Mouse (Mus musculus): Measurements from ENCODE around the gene Lsm10. TPM values are rescaled to one million over a fixed set of nuclear protein-coding genes. Genes with fewer than 3 reads are reported as not detected.

Lsm10 gene
- polyA plus RNA-seq (2015; fragmentation: Nextera tagmentation; extraction: Ambion mirVana): 55.9 and 61.0 TPM in 2 replicates

DNA sequence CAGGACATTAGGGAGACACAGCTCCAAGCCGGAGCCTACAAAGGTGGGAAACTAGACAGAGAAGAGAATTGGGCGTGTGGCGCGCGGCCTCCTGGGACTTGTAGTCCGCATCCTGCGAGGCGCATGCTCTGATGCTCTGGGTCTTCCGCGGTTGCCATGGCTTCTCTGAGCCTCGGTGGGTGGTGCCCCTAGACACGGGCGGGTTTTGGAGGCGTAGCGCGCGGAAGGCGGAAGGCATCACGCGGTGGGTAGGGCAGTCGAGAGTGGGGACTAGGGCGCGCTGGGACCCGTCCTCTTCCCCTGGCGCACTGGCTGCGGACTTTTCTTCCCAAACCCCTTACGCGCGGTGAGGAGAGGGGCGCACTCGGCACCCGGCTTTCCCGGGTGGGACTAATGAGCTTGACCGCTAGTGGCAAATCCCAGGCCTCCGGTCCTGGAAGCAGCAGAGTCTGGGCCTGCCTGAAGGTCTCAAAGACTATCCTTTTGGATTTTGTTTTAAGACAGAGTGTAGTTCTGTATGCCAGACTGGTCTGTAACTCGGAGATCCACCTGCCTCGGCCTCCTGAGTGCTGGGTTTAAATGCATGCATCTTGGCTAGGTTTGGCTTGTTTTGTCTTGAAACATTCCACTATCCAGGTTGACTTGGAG, at the start of gene Lsm10:
Lsm10 (plus strand) TSS at position 160 of the 648 bp plus-strand sequence.
- peak; percentile 97 for DNase-seq (ENCODE audit: low spot score)

DNA sequence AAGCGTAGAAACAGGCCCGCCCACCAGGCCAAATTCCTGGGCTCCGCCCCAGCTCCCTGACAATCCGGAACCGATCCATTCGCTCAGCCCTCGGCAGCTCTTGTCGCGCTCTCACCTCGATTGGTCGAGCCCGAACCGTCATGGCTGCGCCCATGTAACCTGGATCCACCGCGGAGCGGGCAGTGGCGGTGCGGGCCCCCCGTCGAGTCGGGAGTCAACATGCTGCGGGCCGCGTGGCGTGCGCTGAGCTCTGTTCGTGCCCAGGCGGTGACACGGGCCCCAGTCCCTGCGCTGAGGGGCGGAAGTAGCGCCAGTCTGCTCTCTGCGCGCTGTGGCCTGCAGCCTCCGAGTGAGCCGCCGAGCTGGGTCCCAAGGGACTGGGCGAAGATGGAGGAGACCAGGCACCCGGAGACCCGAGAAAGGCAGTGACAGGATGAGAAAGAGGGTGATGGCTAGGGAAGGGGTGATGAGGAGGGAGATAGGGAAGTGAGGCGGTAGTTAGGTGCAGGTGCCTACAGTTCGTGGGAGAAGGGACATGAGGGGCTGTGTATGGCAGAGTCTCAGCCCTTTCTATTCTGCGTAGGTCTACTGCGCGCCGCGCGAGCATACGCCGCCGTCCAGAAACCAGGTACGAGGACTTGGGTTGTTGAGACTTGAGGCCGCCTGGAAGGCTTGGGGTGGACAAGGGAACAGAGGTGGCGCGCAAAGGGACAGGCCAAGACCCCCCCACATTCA, 49.4 kb upstream of the Lsm10 start, which contains the start of gene Mrps15:
Mrps15 (plus strand) TSS at position 75 of the 735 bp plus-strand sequence.
- peak; percentile 76 for DNase-seq (ENCODE audit: low spot score)

DNA sequence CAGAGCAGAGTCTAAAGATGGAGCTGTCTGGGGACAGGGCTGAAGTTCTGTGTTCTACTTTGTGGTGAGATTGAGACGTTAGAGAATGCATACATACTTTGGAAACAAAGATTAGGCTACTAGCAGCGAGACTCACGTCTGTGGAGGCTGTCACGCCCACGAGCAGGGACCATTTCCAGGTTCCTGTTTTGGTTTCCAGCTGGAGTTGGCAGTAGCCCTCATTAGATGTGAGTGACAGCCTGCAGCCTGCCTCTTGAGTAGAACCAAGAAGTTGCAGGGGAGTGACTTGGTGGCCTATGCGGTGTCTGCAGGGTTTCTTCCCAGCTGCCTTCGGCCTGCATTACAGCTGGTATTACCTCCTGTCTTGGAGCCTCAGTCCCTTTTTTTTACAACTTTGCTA, 44.8 kb upstream of the Lsm10 start:
- DNase-seq (ENCODE audit: low spot score): no peak

DNA sequence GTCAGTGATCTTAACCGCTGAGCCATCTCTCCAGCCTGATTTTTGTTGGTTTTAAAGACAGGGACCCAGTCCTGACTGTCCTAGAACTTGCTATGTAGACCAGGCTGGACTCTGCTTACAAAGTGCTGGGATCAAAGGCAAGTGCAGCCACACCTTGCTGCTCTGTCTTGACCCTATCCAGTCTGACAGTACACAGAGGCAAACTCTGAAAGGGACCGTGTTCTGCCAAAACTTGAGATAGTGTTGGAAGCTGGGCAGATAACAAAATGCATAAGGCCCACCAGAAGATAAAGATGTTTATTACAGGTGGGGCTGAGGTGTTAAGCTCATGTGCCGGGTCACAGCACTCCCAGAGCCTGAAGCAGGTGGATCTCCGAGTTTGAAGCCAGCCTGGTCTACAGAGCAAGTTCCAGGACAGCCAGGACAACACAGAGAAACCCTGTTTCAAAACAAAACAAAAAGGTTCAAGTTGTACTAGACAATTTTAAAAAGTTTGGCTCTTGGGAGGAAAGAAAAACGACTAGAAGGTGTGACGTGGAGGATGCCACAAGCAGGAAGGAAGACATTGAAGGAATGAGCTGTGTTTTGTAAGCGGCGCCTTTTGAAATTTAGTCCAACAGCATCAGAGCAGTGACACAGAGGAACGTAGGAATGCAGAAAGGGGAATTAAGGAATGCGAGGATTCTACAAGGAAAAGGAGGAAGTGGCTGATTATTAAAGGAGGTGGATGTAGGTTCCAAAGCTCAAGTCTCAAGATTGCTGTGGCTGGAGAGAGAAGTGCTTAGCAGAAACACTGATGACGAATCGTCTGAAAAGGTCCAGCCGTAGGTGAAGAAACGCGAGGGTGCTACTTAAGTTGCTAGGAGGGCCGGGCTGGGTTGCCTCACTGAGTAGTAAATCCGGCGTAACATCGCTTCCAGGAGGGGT, 39.0 kb upstream of the Lsm10 start:
- DNase-seq (ENCODE audit: low spot score): no peak

DNA sequence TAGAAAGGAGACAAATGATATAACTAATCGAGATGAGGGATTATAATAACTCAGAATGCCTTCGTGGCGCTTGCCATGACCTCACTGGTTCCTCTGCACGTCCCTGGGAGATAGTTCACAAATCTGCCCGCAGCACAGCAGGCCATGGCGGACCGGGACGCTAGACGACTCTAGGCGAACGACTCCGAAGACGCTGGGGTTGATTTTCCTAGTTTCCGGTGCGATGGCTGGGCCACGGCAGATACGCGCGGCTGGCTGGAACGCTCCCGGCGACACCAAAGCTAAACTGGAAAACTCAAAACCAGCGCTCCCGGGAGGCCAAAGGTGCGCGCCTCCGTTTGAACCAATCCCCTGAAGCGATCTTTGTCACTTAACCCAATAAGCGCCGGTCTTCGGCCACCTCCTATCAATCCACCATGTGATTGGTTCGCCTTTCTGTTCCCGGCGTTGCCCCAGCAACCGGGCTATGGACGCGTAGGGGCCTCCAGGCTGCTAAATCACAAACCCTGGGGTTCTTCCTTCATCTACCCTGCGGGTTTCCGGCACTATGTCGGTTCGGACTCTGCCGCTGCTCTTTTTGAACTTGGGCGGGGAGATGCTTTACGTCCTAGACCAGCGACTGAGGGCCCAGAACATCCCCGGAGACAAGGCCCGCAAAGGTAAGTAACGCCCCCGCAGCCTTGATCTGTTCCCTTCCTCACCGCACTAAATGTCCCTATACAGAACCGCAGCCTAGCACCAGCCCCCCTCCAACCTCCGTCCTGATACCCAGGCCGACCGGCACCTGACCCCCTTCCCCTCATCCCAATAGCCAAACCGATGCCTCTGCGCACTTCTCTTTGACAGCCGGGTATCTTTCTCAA, 38.1 kb upstream of the Lsm10 start, which contains the start of gene Oscp1:
Oscp1 (plus strand) TSS at position 432 of the 863 bp plus-strand sequence.
- DNase-seq (ENCODE audit: low spot score): peak; percentile 94

- DNase-seq (ENCODE audit: low spot score): no peak
Observed at GRCm38 (mm10) chr4:126058997-126059362, 37.4 kb upstream of the Lsm10 start.

DNA sequence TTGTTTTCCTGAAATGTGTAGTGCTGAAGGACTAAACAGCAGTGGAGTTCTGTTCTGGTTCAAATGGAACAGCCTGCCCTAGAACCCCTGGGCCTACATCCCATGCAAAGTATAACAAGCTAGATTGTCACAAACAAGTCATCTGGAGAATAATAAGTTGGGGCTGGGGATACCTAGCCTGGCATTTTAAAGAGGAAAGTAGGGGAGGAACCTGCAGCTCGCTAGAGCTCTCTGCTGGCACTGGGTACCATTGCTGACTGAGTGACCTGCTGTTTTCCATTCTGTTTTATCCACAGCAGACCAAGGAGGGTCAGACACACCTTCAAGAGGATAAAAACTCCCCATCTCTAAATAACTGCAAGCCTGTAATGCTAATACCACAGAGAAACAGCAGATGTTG, 33.6 kb upstream of the Lsm10 start:
- no peak for DNase-seq (ENCODE audit: low spot score)

- no peak for DNase-seq (ENCODE audit: low spot score)
Observed at GRCm38 (mm10) chr4:126065241-126065640, 31.2 kb upstream of the Lsm10 start.

DNA sequence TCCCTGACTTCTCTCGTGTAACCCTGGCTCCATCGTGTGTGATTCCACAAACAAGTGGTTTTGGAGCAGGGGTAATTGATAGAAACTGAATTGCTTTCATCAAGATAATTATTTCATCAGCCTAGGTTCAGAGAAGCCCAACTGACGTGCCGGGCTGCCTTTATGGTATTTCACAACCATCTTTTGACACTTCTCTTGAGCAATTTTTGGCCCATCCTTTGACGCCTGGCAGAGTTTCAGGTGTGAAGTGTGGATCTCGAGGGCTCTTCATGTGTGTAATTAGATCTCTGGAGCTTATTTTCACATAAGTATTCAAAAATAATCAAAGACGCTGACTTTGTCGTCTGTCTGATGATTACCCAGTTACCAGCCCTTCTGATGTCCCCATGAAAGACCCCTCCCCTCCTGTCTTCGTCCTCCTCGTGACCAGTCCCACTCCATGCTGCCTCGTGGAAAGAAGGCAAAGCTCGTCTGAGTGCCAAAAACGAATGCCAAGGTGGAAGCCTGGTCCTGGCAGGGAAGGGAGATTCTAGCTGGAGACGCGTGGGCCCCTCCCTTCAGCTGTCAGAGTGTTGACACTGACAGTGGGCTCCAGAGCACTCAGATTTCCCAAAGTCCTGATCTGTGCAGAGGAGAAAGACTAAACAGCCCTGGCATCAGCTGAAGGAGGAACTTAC, 28.9 kb upstream of the Lsm10 start:
- no peak for DNase-seq (ENCODE audit: low spot score)

DNA sequence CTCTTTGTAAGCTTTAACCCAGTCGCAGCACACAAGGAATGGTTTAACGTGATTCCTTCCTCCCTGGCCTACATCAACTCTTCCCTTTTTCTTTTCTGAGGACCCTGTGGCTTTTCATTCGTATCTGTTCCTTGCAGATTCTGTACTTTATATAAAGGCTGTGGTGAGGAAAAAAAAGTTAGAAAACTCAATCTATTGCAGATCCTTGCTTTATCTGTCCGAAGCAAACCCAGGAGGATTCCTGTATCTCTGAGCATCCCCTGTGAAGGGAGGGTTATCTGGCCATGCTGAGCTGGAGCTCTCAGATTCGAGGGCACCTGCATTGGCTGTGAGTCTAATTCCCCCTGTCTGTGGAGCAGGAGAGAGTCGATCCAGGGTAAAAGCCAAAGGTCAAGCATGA, 27.6 kb upstream of the Lsm10 start:
- no peak for DNase-seq (ENCODE audit: low spot score)

DNA sequence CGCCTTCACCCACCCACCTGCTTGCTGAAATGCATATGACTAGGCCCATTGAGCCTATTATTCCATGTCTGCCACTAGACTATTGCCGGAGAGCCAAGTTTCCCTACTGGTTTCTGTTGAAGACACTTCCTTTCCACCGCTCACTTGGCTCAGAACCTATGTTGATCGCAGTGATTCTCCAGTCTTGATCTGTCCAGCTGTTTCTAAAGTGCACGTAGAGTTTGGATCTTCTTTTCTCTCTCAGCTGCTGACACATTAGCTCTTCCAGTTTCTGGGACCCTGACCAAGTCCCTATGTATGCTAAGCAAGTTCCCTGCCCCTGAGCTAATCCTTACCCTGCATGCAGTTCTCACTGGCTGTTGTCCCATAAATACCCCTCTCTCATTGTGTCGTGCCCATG, 18.6 kb upstream of the Lsm10 start:
- DNase-seq (ENCODE audit: low spot score): no peak

DNA sequence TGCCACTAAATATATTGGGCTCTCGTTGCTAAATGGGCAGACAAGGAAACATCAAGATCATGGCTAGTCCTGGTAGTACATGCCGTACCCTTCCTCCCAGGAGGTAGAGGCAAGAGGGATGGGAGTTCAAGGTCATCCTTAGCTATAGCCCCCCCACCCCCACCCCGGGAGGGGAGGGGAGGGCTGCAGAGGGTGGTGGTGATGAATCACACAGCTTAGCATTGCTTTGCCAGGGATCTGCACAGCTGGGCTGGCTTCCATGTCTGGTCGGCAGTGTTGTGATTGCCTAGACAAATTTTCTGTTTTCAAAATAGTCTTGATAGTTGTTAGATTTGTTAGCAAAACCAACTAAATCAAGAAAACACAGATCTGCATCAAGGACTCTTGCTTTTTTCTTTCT, 17.2 kb upstream of the Lsm10 start:
- DNase-seq (ENCODE audit: low spot score): no peak

DNA sequence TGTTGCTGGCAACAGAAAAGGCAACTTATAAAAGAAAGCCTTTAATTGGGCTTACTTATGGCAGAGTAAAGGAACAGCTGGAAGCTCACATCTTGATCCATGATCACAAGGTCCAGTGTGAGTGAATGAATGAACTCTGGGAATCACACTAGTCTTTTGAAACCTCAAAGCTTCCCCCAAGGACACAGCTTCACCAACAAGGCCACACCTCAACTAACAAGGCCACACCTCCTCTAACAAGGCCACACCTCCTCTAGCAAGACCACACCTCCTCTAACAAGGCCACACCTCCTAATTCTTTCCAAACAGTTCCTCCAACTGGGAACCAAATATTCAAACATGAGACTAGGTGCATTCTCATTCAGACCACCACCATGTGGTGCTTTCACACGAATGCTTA, 14.8 kb upstream of the Lsm10 start:
- DNase-seq (ENCODE audit: low spot score): no peak

DNA sequence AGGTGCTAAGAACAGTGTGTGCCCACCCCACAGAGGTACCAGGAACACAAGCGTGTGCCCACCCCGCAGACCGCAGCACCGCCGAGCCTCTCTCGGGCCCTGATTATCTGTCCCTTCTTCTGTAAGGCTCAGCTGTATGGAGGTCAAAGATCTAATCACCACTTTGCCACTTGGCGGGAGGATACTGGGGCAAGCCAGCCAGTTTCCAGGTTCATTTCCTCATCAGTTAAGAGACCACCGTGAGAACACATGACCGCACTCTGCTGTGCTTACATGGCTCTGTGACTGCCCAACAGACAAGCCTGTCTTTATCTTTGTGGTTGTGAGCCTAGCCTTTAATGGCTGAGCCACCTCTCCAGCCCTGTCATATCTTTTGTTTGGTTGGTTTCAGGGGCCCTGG, 13.4 kb upstream of the Lsm10 start:
- no peak for DNase-seq (ENCODE audit: low spot score)

GRCm38 (mm10) chr4:126084382-126084781, 12.0 kb upstream of the Lsm10 start:
- no peak for DNase-seq (ENCODE audit: low spot score)

GRCm38 (mm10) chr4:126085996-126086576, 10.3 kb upstream of the Lsm10 start:
- peak; percentile 90 for DNase-seq (ENCODE audit: low spot score)

DNA sequence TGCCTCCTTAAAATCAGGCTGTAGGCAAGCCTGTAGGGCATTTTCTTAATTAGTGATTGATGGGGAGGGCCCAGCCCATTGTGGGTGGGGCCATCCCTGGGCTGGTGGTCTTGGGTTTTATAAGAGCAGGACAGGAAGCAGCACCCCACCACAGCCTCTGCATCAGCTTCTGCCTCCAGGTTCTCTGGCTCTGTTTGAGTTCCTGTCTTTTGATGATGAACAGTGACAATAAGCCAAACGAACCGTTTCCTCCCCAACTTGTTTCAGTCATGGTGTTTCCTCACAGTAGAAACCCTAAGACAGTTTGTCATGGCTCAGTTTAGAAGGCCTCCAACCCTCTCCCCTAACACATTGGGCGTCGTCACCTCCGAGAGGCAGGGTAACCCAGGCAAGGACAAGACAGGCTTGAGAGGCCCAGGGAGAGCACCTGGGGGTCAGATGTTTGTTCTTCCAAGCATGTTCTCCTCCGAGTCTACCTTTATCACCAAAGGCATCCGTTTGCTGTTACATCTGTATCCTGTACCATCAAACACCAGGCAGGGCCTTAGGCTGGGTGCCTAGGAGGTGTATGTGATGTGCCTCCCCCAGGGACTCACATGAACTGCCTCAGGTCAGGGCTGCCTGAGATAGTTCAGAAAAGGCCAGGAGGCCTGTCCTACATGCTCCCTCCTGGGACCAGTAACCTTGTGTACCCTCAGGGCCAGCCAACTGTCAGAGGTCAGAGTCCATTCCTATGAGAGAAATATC, 6.1 kb upstream of the Lsm10 start:
- DNase-seq (ENCODE audit: low spot score): peak; percentile 77

DNA sequence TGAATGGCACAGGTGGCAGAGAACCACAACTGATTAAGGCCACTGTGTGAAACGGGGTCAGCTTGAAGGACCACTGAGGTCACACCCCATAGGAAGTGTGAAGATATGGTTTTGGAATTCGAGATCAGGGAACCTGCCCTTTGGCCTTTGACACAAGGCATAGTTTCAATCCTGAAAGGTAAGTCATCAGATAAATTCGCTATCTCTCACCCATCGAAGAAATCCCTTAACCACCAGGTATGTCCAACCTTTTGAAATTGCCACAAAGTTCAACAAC, 5.6 kb upstream of the Lsm10 start:
- DNase-seq (ENCODE audit: low spot score): no peak

- no peak for DNase-seq (ENCODE audit: low spot score)
Observed at GRCm38 (mm10) chr4:126091873-126092272, 4.5 kb upstream of the Lsm10 start.
